Mouse (Mus musculus) olfactory bulb, adult 2 months (tissue): ENCODE results near the gene Myo10. TPM values are rescaled to one million over a fixed set of nuclear protein-coding genes. Genes with fewer than 3 reads are reported as not detected.

Experiments
- H3K27ac ChIP-seq: fragments of 200-500 bp; 2 replicates; pipeline ENCODE4 v1.5.1; 2012; ENCODE audit warnings: low read depth, low read length; ENCODE audit not compliant: insufficient read depth
- H3K4me1 ChIP-seq: fragments of 200-500 bp; 2 replicates; pipeline ENCODE4 v1.6.1; 2012; ENCODE audit warnings: low read length; ENCODE audit not compliant: control insufficient read depth, insufficient read depth
- H3K4me3 ChIP-seq: fragments of 200-500 bp; 2 replicates; pipeline ENCODE4 v1.5.1; 2012; ENCODE audit warnings: mild to moderate bottlenecking, low read depth, low read length, moderate library complexity; ENCODE audit not compliant: insufficient read depth
- CTCF ChIP-seq: fragments of 200-500 bp; IDR thresholded peaks from 2 replicates; pipeline ENCODE4 v1.5.1; 2012; ENCODE audit warnings: low read depth, mild to moderate bottlenecking, low read length, moderate library complexity; ENCODE audit not compliant: insufficient read depth
- POLR2A ChIP-seq: fragments of 200-500 bp; IDR thresholded peaks from 2 replicates; pipeline ENCODE4 v1.6.1; 2012; ENCODE audit warnings: mild to moderate bottlenecking, low read depth, low read length, moderate library complexity; ENCODE audit not compliant: insufficient read depth
- WGBS: fragments of 180-500 bp; shearing (Covaris S2); methylation state at CpG from one replicate; pipeline ENCODE4 v1.1.7; 2018; 5-methylcytosine and 5-hydroxymethylcytosine counted together
- polyA plus RNA-seq: library from polyadenylated mRNA; stranded (reverse); fragments of >200 nt; gene quantifications from 2 replicates; pipeline ENCODE4 v1.2.4, GENCODE M21; 2012; ENCODE audit warnings: low replicate concordance; ENCODE audit not compliant: missing spikeins, insufficient read depth, insufficient read length

The Myo10 gene
- polyA plus RNA-seq, 1 experiment: not detected

- Histone ChIP-seq H3K4me3 (no peak overlapping the region), H3K4me1 (peaks cover 7% of the 10 kb centered on the region), H3K27ac (no peak overlapping the region)
- no peak for TF ChIP-seq CTCF
- no peak for TF ChIP-seq POLR2A
- WGBS: 89% methylated on average over 15 of the region's 15 CpGs
Observed at GRCm38 (mm10) chr15:25803111-25803510, 180.8 kb downstream of the Myo10 start.

GRCm38 (mm10) chr15:25805336-25806110, 183.2 kb downstream of the Myo10 start:
- Histone ChIP-seq H3K4me3 (no peak overlapping the region), H3K4me1 (peaks cover 7% of the 10 kb centered on the region), H3K27ac (no peak overlapping the region)
- 74% methylated on average over 21 of the region's 21 CpGs for WGBS
- no peak for TF ChIP-seq POLR2A
- peak; percentile 78 for TF ChIP-seq CTCF

- Histone ChIP-seq H3K4me1 (peaks cover 3% of the 10 kb centered on the region), H3K27ac (no peak overlapping the region), H3K4me3 (no peak overlapping the region)
- 93% methylated on average over 17 of the region's 17 CpGs for WGBS
- TF ChIP-seq CTCF (no peak), POLR2A (no peak)
Observed at GRCm38 (mm10) chr15:25806363-25806762, 184.0 kb downstream of the Myo10 start.

- TF ChIP-seq POLR2A (no peak), CTCF (no peak)
- no peak overlapping the region for H3K27ac ChIP-seq
- WGBS: 94% methylated on average over 9 of the region's 9 CpGs
- peaks cover 4% of the 10 kb centered on the region for H3K4me1 ChIP-seq
- H3K4me3 ChIP-seq: no peak overlapping the region
Observed at GRCm38 (mm10) chr15:25806878-25807277, 184.6 kb downstream of the Myo10 start.

GRCm38 (mm10) chr15:25808677-25809460, 186.5 kb downstream of the Myo10 start:
- TF ChIP-seq POLR2A (no peak), CTCF (no peak)
- 78% methylated on average over 20 of the region's 20 CpGs for WGBS
- no peak overlapping the region for H3K4me3 ChIP-seq
- no peak overlapping the region for H3K27ac ChIP-seq
- H3K4me1 ChIP-seq: peaks cover 7% of the 10 kb centered on the region

GRCm38 (mm10) chr15:25809669-25810068, 187.3 kb downstream of the Myo10 start:
- Histone ChIP-seq H3K4me1 (peaks cover 7% of the 10 kb centered on the region), H3K27ac (no peak overlapping the region), H3K4me3 (no peak overlapping the region)
- 53% methylated on average over 6 of the region's 6 CpGs for WGBS
- TF ChIP-seq POLR2A: no peak
- no peak for TF ChIP-seq CTCF

GRCm38 (mm10) chr15:25811834-25812250, 189.5 kb downstream of the Myo10 start:
- Histone ChIP-seq H3K27ac (no peak overlapping the region; the same call in 1 of the 2 replicates), H3K4me1 (peaks cover 7% of the 10 kb centered on the region), H3K4me3 (no peak overlapping the region)
- WGBS: 78% methylated on average over 11 of the region's 11 CpGs
- TF ChIP-seq POLR2A (no peak), CTCF (no peak)

- no peak for TF ChIP-seq POLR2A
- no peak for TF ChIP-seq CTCF
- H3K4me3 ChIP-seq: no peak overlapping the region
- no peak overlapping the region for H3K27ac ChIP-seq
- WGBS: 54% methylated on average over 12 of the region's 12 CpGs
- peaks cover 7% of the 10 kb centered on the region for H3K4me1 ChIP-seq
Observed at GRCm38 (mm10) chr15:25812479-25812878, 190.2 kb downstream of the Myo10 start.

GRCm38 (mm10) chr15:25814535-25814934, 192.2 kb downstream of the Myo10 start:
- 81% methylated on average over 3 of the region's 3 CpGs for WGBS

More at GRCm38 (mm10) chr15:25814535-25814934, 192.2 kb downstream of the Myo10 start:
- TF ChIP-seq POLR2A: no peak
- no peak for TF ChIP-seq CTCF
- H3K4me3 ChIP-seq: no peak overlapping the region
- no peak overlapping the region for H3K27ac ChIP-seq
- peaks cover 7% of the 10 kb centered on the region for H3K4me1 ChIP-seq
